Mouse (Mus musculus) heart, postnatal 4 days (tissue): ENCODE measurements around the gene Gata3. TPM values are rescaled to one million over a fixed set of nuclear protein-coding genes. Genes with fewer than 3 reads are reported as not detected.

Source experiments
- DNase-seq: peaks from one replicate; pipeline ENCODE4 v3.0.0; 2021
- total RNA-seq, 2 experiments: library from RNA; stranded (reverse); gene quantifications; 2 replicates each; pipeline ENCODE4 v1.2.3; 2021

Gata3 gene
- total RNA-seq, 2 experiments from 2014 or later: 1.0 to 1.1 TPM

DNA sequence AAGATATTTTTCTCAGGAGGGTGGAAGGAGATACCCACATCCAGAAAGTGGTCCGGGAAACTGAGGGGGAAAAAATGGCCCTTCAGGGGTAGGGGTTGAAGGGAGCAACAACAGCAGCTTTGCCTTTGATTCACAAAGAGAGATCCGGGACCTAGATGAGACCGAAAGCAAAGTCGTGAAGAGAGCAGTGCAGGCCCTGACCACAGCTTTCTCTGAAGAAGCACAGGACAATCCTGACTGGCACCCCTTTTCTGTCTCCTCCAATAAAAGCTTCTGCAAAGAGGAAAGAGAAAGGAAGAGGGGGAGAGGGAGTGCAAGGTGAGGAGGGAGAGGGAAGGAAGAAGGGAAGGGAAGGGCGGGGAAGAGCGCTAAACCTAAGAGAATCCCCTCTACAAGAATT, 18.0 kb downstream of the Gata3 start:
- no peak for DNase-seq

DNA sequence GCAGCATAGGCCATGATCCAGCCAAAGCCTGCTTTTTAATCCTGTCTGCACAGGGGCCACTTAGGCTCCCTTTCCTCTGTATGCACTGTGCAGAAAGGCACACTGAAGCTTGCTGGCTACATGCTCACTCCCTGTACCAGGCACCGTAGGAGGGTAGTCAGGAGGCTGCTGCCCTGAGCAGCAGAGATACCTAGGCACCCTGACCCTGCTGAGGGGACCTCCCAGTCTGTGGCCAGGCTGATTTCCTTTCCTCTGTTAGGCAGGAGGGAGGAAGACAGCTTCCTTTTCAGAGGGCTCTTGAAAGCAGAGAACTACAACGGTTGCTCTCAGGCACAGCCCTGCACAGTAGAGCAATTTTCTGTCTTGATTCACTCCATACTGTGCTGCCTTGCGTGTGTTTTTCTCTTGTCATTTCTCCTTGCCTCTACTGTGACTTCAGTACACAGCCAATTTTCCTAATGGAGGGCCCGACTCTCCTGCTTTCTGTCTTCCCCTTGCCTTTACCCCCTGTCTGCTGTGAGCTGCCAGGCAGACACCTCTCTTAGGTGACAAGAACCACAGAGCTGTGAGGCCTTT, 18.6 kb downstream of the Gata3 start:
- no peak for DNase-seq

DNA sequence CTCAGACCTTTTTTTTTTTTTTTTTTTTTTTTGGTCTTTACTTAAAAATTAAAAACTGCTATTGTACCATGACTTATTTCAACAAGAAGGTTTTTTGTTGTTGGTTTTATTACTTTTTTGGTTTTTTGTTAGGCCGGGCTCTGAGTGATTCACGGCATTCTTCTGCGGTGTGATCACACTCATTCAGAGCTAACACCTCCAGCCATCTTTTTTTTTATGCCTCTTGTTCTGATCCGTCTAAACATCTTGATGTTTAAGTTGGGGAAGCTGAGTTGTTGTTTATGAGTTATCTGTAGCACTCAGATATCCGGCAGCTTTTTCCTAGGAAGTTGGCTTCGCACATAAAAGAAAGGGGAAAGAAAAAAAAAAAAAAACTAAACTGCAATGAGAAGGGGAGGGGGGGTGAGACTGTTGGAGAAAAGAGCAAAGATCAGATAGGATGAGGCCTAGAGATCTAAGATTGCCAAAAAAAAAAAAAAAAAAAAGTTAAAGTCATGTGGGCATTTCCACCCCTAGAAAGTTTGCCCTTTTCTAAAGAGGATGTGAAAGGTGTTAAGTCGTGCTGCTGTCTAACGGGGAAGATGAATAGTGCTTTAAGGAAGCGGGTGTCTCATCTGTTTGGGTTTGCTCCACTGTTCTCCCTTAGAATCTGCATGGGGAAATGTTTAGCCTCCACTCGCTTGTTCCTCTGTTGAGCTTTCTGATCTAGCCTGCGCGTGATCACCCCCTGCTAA, 22.6 kb downstream of the Gata3 start:
- DNase-seq: no peak

DNA sequence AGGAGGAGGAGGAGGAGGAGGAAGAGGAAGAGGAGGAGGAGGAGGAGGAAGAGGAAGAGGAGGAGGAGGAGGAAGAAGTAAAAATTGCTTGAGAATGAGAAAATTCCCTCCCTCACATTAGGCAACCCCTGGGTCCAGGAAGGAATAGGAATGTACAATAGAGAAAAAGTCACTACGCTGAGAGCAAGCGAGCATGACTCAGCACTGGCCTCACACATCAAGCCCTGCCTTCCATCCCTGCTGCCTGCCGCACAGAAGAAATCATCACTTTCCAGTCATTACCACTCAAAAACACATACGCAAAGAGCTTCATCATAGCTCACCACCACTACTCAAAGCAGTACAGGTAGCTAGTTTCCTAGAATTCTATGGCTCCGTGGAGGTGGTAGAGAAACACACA, 29.1 kb downstream of the Gata3 start:
- DNase-seq: no peak

DNA sequence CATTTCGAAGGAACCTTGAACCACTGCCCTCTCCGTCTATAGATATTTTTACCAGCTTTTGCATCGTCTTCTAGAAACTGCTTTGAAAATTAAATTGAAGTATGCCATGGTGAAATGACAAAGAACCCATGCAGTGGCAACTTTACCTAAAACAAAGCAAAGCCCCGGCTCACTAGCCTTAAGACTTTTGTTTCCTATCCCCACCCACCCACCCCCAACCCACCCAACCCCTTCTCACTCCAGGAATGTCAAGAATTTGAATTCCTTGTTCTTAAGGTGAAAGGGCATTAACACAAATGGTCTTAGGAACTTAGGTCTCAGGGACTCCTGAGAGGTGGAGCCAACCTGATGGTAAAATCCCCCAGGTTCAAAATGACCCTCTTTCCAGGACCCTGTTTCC, 34.0 kb downstream of the Gata3 start:
- no peak for DNase-seq

DNA sequence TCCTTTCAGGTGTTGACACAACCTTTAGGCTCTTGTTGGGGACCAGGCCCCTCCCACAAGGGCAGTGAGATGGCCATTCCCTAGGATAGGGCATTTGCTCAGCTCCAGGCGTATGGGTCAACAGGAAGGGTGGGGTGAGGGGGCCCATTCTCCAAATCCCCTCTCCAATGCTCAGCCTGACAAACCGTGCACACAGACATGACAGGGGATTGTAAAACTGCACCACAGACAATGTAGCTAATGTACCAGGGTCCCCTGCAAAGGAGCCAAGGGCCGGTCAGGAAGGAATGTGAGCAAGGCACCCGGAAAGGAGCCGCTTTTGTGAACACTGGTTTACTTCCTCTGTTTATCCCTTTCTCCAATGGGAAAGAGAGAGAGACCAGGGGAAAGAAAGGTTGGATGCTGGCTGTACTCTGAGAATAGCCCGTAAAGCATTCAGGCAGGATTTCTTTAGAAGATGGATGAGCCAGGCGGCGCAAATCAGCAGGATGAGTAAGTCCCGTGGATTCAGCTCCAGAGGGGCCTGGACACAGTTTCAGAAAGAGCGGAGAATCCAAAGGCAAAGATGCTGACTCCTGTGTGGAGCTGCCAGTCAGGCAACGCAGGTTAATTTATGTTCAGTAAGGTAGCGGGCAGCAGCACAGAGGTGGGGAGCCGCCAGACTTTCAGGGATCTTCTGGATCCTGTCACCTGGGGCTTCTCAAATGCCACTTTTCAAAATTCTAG, 36.8 kb downstream of the Gata3 start:
- DNase-seq: no peak

DNA sequence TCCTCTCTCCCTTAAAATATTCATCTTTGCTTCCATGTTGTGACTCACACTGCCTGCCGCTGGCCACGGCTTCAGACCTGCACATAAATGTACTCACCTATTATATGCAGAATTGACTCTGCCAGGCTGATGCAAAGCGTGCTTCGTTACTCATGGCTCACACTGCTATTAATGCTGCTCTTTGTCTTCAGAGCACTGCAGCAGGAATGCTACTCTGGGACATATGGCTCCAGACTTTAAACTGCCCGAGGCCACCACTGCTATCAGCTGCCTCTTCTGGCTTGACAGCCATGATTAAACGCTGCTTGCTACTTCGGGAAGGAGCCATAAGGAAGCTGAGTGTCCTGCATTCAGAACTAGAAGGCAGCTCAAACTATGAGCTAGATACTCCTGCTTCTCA, 54.6 kb downstream of the Gata3 start:
- DNase-seq: no peak

DNA sequence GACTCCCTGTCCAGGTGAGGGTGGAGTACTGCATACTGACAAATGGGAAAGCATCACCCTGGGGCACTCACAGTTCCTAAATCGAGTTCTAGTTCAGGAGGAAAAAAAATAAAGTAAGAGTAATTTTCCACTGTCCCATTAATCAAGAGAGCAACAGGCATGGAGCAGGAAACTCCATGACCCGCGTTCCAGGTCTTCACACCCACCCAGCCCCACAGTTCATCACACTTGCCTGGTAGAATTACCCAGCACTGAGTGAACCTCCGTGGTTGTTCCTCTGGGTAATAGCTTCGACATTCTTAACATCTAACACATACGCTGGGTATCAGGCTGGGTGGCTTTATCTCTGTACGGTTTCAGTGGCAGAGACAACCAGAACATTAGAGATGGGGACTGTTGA, 56.1 kb downstream of the Gata3 start:
- DNase-seq: no peak

DNA sequence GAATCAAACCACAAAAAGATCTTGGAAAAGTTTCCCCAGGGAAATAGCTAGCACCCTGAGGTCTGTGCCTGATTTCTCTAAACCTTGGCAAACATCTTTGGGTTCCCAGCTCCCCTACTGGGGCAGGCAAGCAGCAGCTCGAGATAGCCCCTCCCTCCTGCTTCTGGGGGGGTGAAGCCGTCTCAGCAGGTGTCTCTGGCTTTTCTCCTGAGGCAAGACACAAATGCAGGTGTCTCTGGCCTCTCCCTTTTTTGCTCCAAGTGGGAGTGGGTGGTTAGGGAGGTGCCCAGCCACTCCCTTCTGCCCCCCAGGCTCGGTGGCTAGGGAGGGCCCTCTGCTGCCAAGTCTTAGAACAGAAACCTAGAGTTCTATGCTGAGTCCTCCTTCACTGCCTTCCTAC, 62.2 kb downstream of the Gata3 start:
- DNase-seq: no peak

DNA sequence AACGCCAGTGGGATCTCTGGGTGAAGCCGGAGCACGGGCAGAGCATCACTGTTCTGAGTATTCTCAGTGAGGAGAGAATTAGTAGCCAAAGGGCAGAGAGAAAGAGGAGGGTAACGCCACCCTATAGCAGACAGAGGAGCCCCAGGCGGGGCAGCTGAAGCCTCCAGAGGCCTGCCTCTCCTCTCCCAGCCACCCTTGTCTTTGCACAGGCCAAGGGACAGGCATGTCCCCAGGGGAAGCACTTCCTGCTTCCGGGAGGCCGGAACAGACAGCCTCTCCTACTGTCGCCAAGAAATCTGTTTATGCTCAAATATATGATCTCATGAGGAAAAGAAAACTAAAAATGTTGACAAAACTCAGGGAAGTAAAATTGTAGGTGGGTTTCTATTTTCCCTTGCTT, 69.2 kb downstream of the Gata3 start:
- no peak for DNase-seq

DNA sequence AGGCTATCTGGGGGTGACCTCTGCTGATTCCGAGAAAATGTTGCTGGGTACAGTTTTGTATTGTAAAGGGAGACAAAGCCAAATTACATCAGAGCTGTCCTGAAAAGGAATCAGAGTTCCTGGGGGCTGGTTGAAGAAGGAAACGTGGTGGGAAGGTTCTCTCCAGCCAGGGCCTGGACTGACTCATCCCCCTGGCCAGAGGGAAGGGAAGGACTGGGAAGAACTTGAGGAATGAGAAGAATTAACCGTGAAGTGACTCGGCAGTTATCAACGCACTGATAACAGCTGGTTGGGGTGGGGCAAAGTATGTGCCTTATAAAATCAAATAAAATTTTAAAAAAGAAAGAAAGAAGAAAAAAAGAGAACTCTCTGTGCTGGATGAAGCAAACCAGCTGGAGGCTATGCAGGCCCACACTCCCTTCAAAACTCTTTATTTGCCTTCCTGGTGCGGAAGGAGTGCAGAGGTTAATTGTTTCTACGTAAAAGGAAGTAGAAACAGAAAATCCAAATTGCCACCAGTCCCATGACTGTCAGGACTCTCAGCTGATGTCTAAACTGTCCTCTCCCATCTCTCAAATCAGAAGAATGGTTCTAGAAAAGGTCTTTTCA, 71.6 kb downstream of the Gata3 start:
- no peak for DNase-seq

Other genes starting within 250 kb of the Gata3 start
- not detected for gene 4930412O13Rik, start 8.8 kb downstream of the Gata3 start, total RNA-seq
- not detected for gene 9230102O04Rik, start 494 bp downstream of the Gata3 start, total RNA-seq
- gene Taf3, start 158.6 kb upstream of the Gata3 start, total RNA-seq: 1 to 10 TPM; 8.4 to 8.6 TPM
- gene Atp5c1, start 190.5 kb upstream of the Gata3 start, total RNA-seq: 1,000 to 10,000 TPM; 1,094 to 1,159 TPM
- 10 to 100 TPM in 1 of 2 experiments, 1 to 10 TPM in 1; 9.9 to 12.7 TPM for gene Kin, start 190.6 kb upstream of the Gata3 start, total RNA-seq
- gene Itih2, start 241.4 kb upstream of the Gata3 start, total RNA-seq: under 1 TPM; 0.52 to 0.57 TPM